Mouse (Mus musculus) neural tube, embryonic 12.5 days (tissue): ENCODE measurements around the gene Wnt10a. TPM values are rescaled to one million over a fixed set of nuclear protein-coding genes. Genes with fewer than 3 reads are reported as not detected.
A peak's percentile ranks its signal among the peaks of the same experiment; 100 is the strongest.

Experiments
- ATAC-seq: fragments of 200-750 bp; cut with Nextera tagmentation; 2 replicates; pipeline ENCODE4 v1.8.0; 2017; ENCODE audit warnings: low read depth, mild to moderate bottlenecking, moderate TSS enrichment, moderate library complexity; ENCODE audit not compliant: low FRiP score
- H3K27ac ChIP-seq: fragments of 300-500 bp; sonication (generic); 2 replicates; pipeline ENCODE4 v1.5.1; 2016
- H3K27me3 ChIP-seq: fragments of 300-500 bp; sonication (generic); replicated peaks from 2 replicates; pipeline ENCODE4 v1.6.1; 2016; ENCODE audit warnings: mild to moderate bottlenecking
- H3K36me3 ChIP-seq: fragments of 300-500 bp; sonication (generic); 2 replicates; pipeline ENCODE4 v1.6.1; 2016; ENCODE audit warnings: mild to moderate bottlenecking
- H3K4me1 ChIP-seq: fragments of 300-500 bp; sonication (generic); 2 replicates; pipeline ENCODE4 v1.6.1; 2016
- H3K4me2 ChIP-seq: fragments of 300-500 bp; sonication (generic); replicated peaks from 2 replicates; pipeline ENCODE4 v1.6.1; 2016; ENCODE audit warnings: mild to moderate bottlenecking
- H3K4me3 ChIP-seq: fragments of 300-500 bp; sonication (generic); 2 replicates; pipeline ENCODE4 v1.5.1; 2016
- H3K9ac ChIP-seq: fragments of 300-500 bp; sonication (generic); 2 replicates; pipeline ENCODE4 v1.6.1; 2016; ENCODE audit warnings: mild to moderate bottlenecking
- H3K9me3 ChIP-seq: fragments of 300-500 bp; sonication (generic); 2 replicates; pipeline ENCODE4 v1.6.1; 2016; ENCODE audit warnings: mild to moderate bottlenecking
- WGBS: fragments of 180-500 bp; shearing (Covaris S2); methylation state at CpG from one replicate; pipeline ENCODE4 v1.1.7; 2016; 5-methylcytosine and 5-hydroxymethylcytosine counted together
- polyA plus RNA-seq: library from polyadenylated mRNA; unstranded; fragments of >200 nt; fragmentation: Nextera tagmentation; extraction: Ambion mirVana; gene quantifications from 2 replicates; pipeline ENCODE4 v1.2.1, GENCODE M21; 2016

Wnt10a gene
- polyA plus RNA-seq, 1 experiment from 2014 or later: 1.2 TPM

- Histone ChIP-seq H3K4me2 (peak overlapping the region; percentile 95), H3K4me3 (peak overlapping the region; percentile 47), H3K9ac (0 out of 2 replicates have a peak overlapping the region, but pooled peaks have one; percentile 65), H3K27ac (no peak overlapping the region), H3K9me3 (no peaks in the 10 kb centered on the region), H3K4me1 (peaks cover 23% of the 10 kb centered on the region), H3K27me3 (peaks cover 82% of the 10 kb centered on the region), H3K36me3 (no peaks in the 10 kb centered on the region)
- WGBS: under 1% methylated on average over 35 of the region's 35 CpGs
- ATAC-seq: no peak
These were observed 20.4 kb upstream of the Wnt10a start for GRCm38 (mm10) chr1:74770727-74771466.

- Histone ChIP-seq H3K9me3 (no peaks in the 10 kb centered on the region), H3K4me3 (peak overlapping the region; percentile 47), H3K36me3 (no peaks in the 10 kb centered on the region), H3K4me1 (peaks cover 23% of the 10 kb centered on the region), H3K9ac (peak overlapping the region; percentile 65), H3K4me2 (peak overlapping the region; percentile 95), H3K27me3 (peaks cover 87% of the 10 kb centered on the region), H3K27ac (no peak overlapping the region)
- 2% methylated on average over 22 of the region's 26 CpGs for WGBS
- no peak for ATAC-seq
These were observed 19.9 kb upstream of the Wnt10a start for GRCm38 (mm10) chr1:74771467-74771844.

GRCm38 (mm10) chr1:74771845-74771930 lies 19.6 kb upstream of the Wnt10a start, which contains the start of gene Wnt6:
TSS of gene Wnt6 (plus strand) at chr1:74771892.
- no peak within 1 kb of the TSS for H3K27ac ChIP-seq
- H3K4me3 ChIP-seq: peak within 1 kb of the TSS; percentile 47
- WGBS: 0% methylated on average over 7 of the region's 8 CpGs
- H3K4me1 ChIP-seq: peaks cover 23% of the 10 kb centered on the region
- peaks cover 90% of the 10 kb centered on the region for H3K27me3 ChIP-seq
- peak within 1 kb of the TSS; percentile 65 for H3K9ac ChIP-seq
- H3K4me2 ChIP-seq: peak within 1 kb of the TSS; percentile 95
- H3K9me3 ChIP-seq: no peaks in the 10 kb centered on the region
- H3K36me3 ChIP-seq: no peaks in the 10 kb centered on the region
- ATAC-seq: no peak

GRCm38 (mm10) chr1:74771931-74772620 lies 19.2 kb upstream of the Wnt10a start:
- WGBS: under 1% methylated on average over 51 of the region's 51 CpGs
- no peaks in the 10 kb centered on the region for H3K9me3 ChIP-seq
- H3K4me1 ChIP-seq: peaks cover 23% of the 10 kb centered on the region
- peak overlapping the region; percentile 47 for H3K4me3 ChIP-seq
- ATAC-seq: no peak
- peak overlapping the region; percentile 95 for H3K4me2 ChIP-seq
- no peaks in the 10 kb centered on the region for H3K36me3 ChIP-seq
- peaks cover 93% of the 10 kb centered on the region for H3K27me3 ChIP-seq
- peak overlapping the region; percentile 65 for H3K9ac ChIP-seq
- no peak overlapping the region for H3K27ac ChIP-seq

- 1% methylated on average over 15 of the region's 15 CpGs for whole genome bisulfite sequencing
- peak; percentile 77 for ATAC-seq
- peaks cover 23% of the 10 kb centered on the region for H3K4me1 ChIP-seq
- no peaks in the 10 kb centered on the region for H3K36me3 ChIP-seq
- no peak overlapping the region for H3K4me3 ChIP-seq
- no peaks in the 10 kb centered on the region for H3K9me3 ChIP-seq
- peak overlapping the region; percentile 95 for H3K4me2 ChIP-seq
- H3K27me3 ChIP-seq: peaks cover 95% of the 10 kb centered on the region
- no peak overlapping the region for H3K9ac ChIP-seq
- H3K27ac ChIP-seq: no peak overlapping the region
These were observed 18.2 kb upstream of the Wnt10a start for GRCm38 (mm10) chr1:74773136-74773535.

GRCm38 (mm10) chr1:74774062-74774461 lies 17.3 kb upstream of the Wnt10a start:
- no peak; the same call in 1 of the 2 replicates for ATAC-seq
- Histone ChIP-seq H3K4me2 (no peak overlapping the region), H3K27ac (no peak overlapping the region), H3K27me3 (peaks cover 89% of the 10 kb centered on the region), H3K9me3 (no peaks in the 10 kb centered on the region), H3K9ac (no peak overlapping the region), H3K4me3 (no peak overlapping the region), H3K36me3 (no peaks in the 10 kb centered on the region), H3K4me1 (peaks cover 23% of the 10 kb centered on the region)
- WGBS: 13% methylated on average over 7 of the region's 7 CpGs

- no peak for ATAC-seq
- no peak overlapping the region for H3K4me3 ChIP-seq
- 8% methylated on average over 5 of the region's 5 CpGs for WGBS
- peaks cover 20% of the 10 kb centered on the region for H3K4me1 ChIP-seq
- peaks cover 79% of the 10 kb centered on the region for H3K27me3 ChIP-seq
- no peaks in the 10 kb centered on the region for H3K9me3 ChIP-seq
- no peak overlapping the region for H3K27ac ChIP-seq
- H3K9ac ChIP-seq: 0 out of 2 replicates have a peak overlapping the region, but pooled peaks have one; percentile 13
- H3K36me3 ChIP-seq: no peaks in the 10 kb centered on the region
- H3K4me2 ChIP-seq: no peak overlapping the region
These were observed 15.5 kb upstream of the Wnt10a start for GRCm38 (mm10) chr1:74775816-74776215.

- Histone ChIP-seq H3K36me3 (no peaks in the 10 kb centered on the region), H3K4me3 (no peak overlapping the region), H3K9me3 (no peaks in the 10 kb centered on the region), H3K27ac (no peak overlapping the region), H3K4me1 (peaks cover 10% of the 10 kb centered on the region), H3K27me3 (peaks cover 80% of the 10 kb centered on the region), H3K4me2 (no peak overlapping the region), H3K9ac (no peak overlapping the region)
- WGBS: 48% methylated on average over 3 of the region's 3 CpGs
- ATAC-seq: no peak
These were observed 12.3 kb upstream of the Wnt10a start for GRCm38 (mm10) chr1:74778934-74779486.

GRCm38 (mm10) chr1:74782045-74782444 lies 9.3 kb upstream of the Wnt10a start:
- WGBS: 26% methylated on average over 14 of the region's 14 CpGs
- Histone ChIP-seq H3K27me3 (peaks cover 78% of the 10 kb centered on the region), H3K4me2 (no peak overlapping the region), H3K9ac (no peak overlapping the region), H3K27ac (no peak overlapping the region), H3K36me3 (no peaks in the 10 kb centered on the region), H3K4me3 (no peak overlapping the region), H3K9me3 (no peaks in the 10 kb centered on the region), H3K4me1 (peaks cover 16% of the 10 kb centered on the region)
- ATAC-seq: no peak

- Histone ChIP-seq H3K4me3 (peak overlapping the region; percentile 42), H3K9me3 (no peaks in the 10 kb centered on the region), H3K27me3 (peaks cover 82% of the 10 kb centered on the region), H3K4me1 (peaks cover 16% of the 10 kb centered on the region), H3K4me2 (peak overlapping the region; percentile 91), H3K36me3 (no peaks in the 10 kb centered on the region), H3K9ac (no peak overlapping the region), H3K27ac (no peak overlapping the region)
- 2% methylated on average over 13 of the region's 13 CpGs for WGBS
- ATAC-seq: peak; percentile 49; the same call in 1 of the 2 replicates
These were observed 7.8 kb upstream of the Wnt10a start for GRCm38 (mm10) chr1:74783554-74783953.

- peak overlapping the region; percentile 42 for H3K4me3 ChIP-seq
- peaks cover 84% of the 10 kb centered on the region for H3K27me3 ChIP-seq
- no peaks in the 10 kb centered on the region for H3K9me3 ChIP-seq
- peak overlapping the region; percentile 22; the same call in 1 of the 2 replicates for H3K9ac ChIP-seq
- WGBS: 1% methylated on average over 67 of the region's 67 CpGs
- peak overlapping the region; percentile 91 for H3K4me2 ChIP-seq
- ATAC-seq: 0 out of 2 replicates have a peak, but pooled peaks have one; percentile 30
- no peak overlapping the region for H3K27ac ChIP-seq
- peaks cover 16% of the 10 kb centered on the region for H3K4me1 ChIP-seq
- H3K36me3 ChIP-seq: no peaks in the 10 kb centered on the region
These were observed 7.1 kb upstream of the Wnt10a start for GRCm38 (mm10) chr1:74784041-74784759.

GRCm38 (mm10) chr1:74787846-74788245 lies 3.5 kb upstream of the Wnt10a start:
- peaks cover 93% of the 10 kb centered on the region for H3K27me3 ChIP-seq
- 7% methylated on average over 7 of the region's 7 CpGs for WGBS

More at GRCm38 (mm10) chr1:74787846-74788245, 3.5 kb upstream of the Wnt10a start:
- H3K9ac ChIP-seq: no peak overlapping the region
- H3K9me3 ChIP-seq: no peaks in the 10 kb centered on the region
- ATAC-seq: peak; percentile 17; the same call in 1 of the 2 replicates
- no peak overlapping the region for H3K27ac ChIP-seq
- H3K4me1 ChIP-seq: peaks cover 29% of the 10 kb centered on the region
- H3K36me3 ChIP-seq: no peaks in the 10 kb centered on the region
- H3K4me3 ChIP-seq: no peak overlapping the region
- no peak overlapping the region for H3K4me2 ChIP-seq
